Mouse (Mus musculus) megakaryocyte progenitor cell, adult 5-6 weeks (primary cell): ENCODE data around the gene Srsf5. TPM values are rescaled to one million over a fixed set of nuclear protein-coding genes. Genes with fewer than 3 reads are reported as not detected.
A peak's percentile ranks its signal among the peaks of the same experiment; 100 is the strongest.
"Not testable (repeated sequence)": the region's sequence is repeated elsewhere in the genome, so short reads cannot be mapped to it uniquely, and the experiment has no call there.

Experiments used
- ATAC-seq: replicated peaks from 2 replicates; pipeline ENCODE4 v1.8.0; 2016; ENCODE audit warnings: mild to moderate bottlenecking, moderate TSS enrichment, inconsistent platforms; ENCODE audit not compliant: poor library complexity
- total RNA-seq, 2 experiments: library from RNA; stranded (forward) in 1 of 2; stranded (reverse) in 1 of 2; fragments of 157-497, 149-512 nt in 1 of 2; fragments of 200-1000 nt in 1 of 2; gene quantifications; 2 replicates each; pipeline versions ENCODE4 v1.2.3 to v1.2.4; 2015 to 2017

Srsf5 gene
- total RNA-seq, 2 experiments from 2014 or later = 283 to 684 TPM

DNA sequence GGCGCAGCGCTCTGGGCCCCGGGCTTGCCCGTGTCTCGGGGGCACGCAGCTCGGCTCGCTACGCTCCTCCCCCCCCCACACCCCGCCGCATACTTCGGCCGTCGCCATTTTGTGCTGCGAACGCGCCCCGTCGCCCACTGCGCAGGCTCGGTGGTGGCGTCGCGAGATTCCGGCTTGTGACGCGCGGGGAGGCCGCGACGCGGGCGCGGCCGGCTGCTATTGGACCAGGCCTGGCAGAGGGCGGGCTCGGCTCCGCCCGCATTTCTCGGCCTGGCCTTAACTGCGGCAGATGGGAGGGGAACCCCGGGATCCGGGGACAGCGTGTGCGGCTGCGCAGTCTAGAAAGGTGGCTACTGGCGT is 672 bp downstream of the Srsf5 start:
- peak; percentile 74 for ATAC-seq

DNA sequence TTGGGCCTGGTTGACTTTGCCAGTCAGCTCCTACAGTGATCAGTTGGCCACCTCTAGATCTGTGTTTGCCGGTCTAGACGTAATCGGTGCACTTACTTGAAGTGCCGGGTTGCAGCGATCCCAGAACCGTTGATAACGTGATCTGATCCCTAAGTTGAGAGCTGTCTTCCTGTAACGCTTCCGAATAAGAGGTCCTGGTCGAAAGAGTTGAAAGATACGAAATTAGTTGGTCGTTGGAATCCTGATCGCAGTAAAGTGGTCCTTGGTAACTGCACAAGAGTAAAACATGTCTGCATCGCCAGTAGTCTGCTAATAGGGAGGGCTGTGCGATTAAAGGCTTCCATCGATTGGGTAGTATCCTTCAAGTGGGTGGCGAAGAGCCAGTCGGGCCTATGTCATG is 2.9 kb downstream of the Srsf5 start:
- ATAC-seq = no peak

GRCm38 (mm10) chr12:80949603-80950002 is 4.3 kb downstream of the Srsf5 start:
- ATAC-seq = not testable (repeated sequence)

GRCm38 (mm10) chr12:80951640-80952219 is 6.4 kb downstream of the Srsf5 start:
- no peak for ATAC-seq

GRCm38 (mm10) chr12:80952526-80952925 is 7.2 kb downstream of the Srsf5 start:
- ATAC-seq = no peak

DNA sequence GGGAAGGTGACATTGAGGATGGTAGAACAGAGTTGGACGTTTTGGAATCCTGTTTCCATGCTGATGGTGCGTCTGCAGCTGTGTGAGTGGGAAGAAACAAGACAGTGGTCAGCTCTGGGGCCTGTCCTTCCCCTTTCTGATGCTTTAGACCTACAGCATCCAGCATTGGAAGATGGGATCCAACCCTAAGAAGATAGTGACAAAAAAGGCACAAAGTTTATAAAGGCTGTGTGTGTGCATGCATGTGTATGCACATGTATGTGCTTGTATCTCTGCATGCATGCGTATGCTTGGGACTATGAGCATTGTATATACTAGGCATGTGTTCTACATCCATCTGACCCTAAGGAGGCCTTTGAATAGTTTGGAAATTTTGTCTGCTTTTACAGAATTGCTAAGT is 10.7 kb downstream of the Srsf5 start:
- no peak for ATAC-seq

GRCm38 (mm10) chr12:80957961-80958360 is 12.7 kb downstream of the Srsf5 start:
- no peak for ATAC-seq

DNA sequence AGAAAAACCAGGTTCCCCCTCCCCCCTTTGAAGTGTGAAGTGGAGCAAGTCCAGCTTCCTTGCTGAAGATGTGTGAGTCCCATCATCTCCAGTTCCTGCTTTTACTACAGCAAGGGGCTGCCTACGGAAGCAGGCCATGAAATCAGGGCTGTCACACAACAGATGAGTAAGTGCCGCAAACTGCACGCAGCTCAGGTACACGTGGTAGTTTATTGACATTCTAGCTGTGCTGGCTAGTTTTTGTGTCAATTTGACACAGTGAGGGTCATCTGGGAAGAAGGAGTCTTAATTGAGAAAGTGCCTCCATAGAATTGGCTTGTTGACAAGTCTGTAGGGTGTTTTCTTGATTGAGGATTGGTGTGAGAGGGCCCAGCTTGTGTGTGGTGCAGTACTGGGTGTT is 17.3 kb downstream of the Srsf5 start:
- no peak for ATAC-seq

GRCm38 (mm10) chr12:80966059-80966838 is 20.9 kb downstream of the Srsf5 start:
- no peak for ATAC-seq

- ATAC-seq = 0 out of 2 replicates have a peak, but pooled peaks have one; percentile 4
Observed at GRCm38 (mm10) chr12:80967918-80968317, 22.6 kb downstream of the Srsf5 start.

DNA sequence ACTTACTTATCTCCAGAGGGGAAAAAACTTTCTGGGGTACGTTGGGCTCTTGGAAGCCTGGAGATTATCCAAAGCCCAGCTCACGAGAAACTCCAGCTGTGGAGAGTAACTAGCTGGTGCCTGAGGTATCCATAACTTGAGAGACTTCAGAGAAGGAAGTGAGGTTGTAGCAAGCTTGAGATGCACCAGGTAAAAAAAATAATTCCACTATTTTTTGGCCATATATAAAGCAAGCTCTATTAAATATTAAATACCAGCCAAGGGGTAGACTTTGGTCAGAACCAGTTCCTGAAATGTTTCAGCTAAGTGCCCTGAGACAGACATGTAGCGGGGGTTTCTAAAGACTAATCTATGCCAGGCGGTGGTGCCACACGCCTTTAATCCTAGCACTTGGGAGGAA is 23.3 kb downstream of the Srsf5 start, which contains the start of gene Slc10a1:
TSS of gene Slc10a1 (minus strand) at position 101 of the 400 bp plus-strand sequence.
- no peak for ATAC-seq

DNA sequence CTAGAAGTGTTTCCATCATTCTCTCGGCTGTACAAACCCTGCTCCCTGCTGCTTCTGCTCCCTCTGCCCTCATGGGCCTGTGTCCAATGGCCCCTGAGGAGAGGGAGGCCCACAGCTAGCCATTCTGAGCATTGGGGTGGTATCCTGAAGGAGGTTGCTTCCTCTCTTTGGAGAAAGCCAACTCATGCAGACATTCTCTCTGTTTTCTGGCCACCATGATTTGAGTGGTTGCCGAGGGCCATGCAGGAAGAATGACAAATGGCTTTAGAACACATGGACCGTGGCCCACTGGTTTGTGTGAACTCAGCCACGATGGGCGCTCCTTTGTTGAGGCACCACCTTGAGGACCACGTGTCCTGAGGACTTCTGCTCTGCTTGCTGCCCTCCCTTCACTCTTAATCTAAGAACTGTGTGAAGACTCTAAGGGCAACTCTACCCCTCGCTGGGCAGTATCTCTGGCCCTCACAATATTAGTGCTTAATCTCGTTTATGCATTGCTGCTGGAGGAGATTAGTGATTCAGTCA is 24.9 kb downstream of the Srsf5 start:
- ATAC-seq = no peak

DNA sequence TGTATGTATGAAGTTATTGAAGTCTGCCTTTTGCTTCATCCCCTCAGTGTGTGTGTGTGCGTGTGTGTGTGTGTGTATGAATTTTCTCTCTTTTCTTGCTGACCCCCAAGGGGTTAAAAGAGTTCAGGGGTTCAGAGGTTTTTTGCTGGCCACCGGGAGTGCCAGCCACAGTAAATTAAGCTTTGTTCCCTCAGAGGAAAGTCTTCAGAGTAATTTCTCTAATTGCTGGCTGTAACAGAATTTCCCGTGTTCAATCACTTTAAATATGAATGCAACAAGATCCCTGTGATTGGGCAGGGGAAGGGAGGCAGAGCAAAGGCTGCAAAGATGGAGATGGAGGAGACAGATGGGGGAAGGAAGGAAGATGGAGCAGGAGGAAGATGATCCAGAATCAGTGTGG is 26.5 kb downstream of the Srsf5 start:
- no peak for ATAC-seq

DNA sequence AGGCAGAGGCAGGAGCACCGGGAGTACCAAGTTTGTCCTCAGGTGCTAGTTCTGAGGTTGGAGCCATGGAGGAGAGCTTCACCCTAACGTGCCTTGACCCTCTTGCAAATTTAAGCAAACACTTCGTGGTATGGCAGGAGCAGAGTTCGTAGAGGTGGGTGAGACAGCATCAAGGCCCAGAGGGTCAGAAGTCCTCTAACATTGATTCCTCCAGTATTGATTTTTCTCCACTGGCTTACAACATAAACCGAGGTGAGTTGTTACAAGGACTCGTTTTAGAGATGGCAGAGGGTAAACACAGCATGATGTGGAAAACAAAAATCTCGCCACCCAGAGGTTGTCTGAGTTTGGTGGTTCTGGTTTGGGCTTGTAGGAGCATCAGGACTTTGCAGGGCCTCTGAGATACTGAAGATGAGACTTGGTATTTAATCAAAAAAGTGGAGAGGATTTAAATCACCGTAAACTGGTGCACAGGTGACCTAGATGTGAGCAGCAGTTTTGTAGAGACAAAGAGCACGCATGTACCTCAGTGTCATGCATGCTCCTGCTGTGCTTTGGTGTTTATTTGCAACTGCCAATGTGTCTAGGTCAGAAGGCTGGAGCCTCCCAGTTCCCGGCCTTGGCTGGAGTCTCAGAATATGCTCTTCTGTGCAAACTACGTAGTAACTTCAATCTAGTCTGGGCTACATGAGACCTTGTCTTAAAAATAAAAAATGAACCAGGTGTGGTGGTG is 30.8 kb downstream of the Srsf5 start:
- ATAC-seq = no peak

- ATAC-seq = peak; percentile 82
Observed at GRCm38 (mm10) chr12:80982326-80982725, 37.0 kb downstream of the Srsf5 start.

DNA sequence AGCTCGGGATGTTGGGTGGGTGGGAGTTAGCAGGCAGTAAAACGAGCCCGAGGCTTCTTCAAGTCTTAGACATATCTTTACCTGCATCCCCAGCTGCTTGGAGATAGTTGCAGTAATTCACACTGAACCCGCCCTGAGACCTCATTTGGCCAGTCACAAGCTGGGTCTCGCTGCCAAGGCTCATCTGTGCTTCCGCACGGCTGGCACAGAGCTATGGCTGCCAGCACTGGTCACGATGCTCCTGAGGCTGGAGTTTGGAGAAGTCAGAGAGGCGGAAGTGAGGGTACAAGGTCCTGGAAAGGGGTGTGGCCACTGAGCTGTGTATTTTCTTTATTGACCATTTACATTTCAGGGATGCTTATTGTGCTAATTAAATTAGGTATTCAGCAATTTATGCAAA is 38.4 kb downstream of the Srsf5 start:
- ATAC-seq = 0 out of 2 replicates have a peak, but pooled peaks have one; percentile 39

GRCm38 (mm10) chr12:80986628-80987027 is 41.3 kb downstream of the Srsf5 start:
- ATAC-seq = peak; percentile 39; the same call in 1 of the 2 replicates

DNA sequence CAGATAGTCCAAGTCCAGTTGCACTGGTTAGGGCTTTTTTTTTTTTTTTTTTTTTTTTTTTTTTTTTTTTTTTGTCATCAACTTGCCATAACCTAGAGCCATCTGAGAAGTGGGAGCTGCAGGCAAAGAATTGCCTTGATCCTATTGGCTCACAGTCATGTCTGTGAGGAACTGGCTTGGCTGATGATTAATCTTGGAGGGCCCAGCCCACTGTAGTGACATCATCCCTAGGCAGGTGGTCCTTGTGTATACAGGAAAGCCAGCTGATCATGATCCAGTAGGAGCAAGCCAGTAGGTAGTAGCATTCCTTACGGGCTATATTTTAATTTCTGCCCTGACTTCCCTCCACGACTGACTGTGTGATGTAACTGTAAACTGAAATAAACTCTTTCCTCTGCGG is 43.0 kb downstream of the Srsf5 start:
- ATAC-seq = no peak

- no peak for ATAC-seq
Observed at GRCm38 (mm10) chr12:80990901-80991445, 45.7 kb downstream of the Srsf5 start.

DNA sequence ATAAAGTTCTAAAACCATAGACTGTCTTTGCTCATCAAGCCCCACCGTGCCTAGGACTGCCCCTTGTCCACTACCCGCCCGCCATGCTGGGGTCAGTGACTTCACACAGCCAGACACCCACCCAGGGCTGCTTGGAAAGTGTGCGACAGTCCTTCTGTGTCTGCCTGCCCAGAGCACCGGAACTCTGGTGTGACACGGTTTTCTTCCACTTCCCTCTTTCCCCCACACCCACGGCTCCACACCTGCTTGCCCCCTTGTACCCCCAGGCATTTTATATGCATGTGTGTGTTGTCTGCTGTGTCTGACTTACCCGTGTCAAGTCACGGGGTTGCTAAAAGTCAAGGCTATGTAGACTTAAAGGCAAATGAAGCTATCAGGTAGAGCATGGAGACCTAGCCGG is 46.5 kb downstream of the Srsf5 start:
- ATAC-seq = peak; percentile 32; the same call in 1 of the 2 replicates

DNA sequence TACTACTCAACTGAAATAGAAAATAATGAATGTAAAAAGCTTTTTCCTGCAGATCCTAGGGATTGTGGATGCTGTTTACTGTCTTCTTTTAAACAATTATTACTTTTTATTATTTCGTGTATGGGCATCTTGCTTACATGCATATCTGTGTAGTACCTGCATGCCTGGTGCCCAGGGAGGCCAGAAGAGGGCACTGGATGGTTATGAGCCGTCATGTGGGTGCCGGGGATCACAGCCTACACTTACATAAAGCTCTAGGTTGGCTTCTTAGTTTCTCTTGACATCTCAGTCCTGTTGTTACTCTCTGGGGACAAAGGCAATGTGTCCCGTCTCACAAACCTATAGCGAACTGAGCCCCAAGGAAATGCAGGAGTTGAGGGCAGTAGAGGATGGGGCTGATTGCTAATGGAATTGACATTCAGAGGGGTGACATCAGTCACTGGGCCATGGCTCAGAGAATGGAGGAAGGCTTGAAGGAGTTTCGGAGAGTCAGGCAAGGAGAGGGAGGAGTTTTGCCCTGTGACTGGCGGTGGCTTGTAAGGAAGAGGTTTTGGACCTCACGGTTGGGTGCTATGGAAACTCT is 47.3 kb downstream of the Srsf5 start:
- ATAC-seq = no peak
